Mouse (Mus musculus) liver, embryonic 14.5 days (tissue): Measurements from ENCODE around the gene Dock2.

Source experiments
- CTCF ChIP-seq: IDR thresholded peaks from 2 replicates; pipeline ENCODE4 v1.5.1; 2016; ENCODE audit warnings: antibody characterized with exemption, low read depth, control low read depth
- EP300 ChIP-seq: IDR thresholded peaks from 2 replicates; pipeline ENCODE4 v1.6.1; 2016; ENCODE audit warnings: antibody characterized with exemption, low read depth

GRCm38 (mm10) chr11:34323664-34324063 is 460.0 kb downstream of the Dock2 start:
- TF ChIP-seq CTCF (no peak), EP300 (no peak)
